Mouse (Mus musculus) heart, embryonic 14.5 days (tissue): Measurements from ENCODE around the gene Anapc7. TPM values are rescaled to one million over a fixed set of nuclear protein-coding genes. Genes with fewer than 3 reads are reported as not detected.

Source experiments
- ATAC-seq: fragments of 200-750 bp; cut with Nextera tagmentation; 2 replicates; pipeline ENCODE4 v1.8.0; 2017; ENCODE audit warnings: low read depth, moderate TSS enrichment; ENCODE audit not compliant: insufficient number of reproducible peaks, insufficient read depth, low FRiP score
- H3K27ac ChIP-seq, 2 experiments: fragments of 200-500 bp in 1 of 2; fragments of 300-500 bp in 1 of 2; sonication (generic) in 1 of 2; replicated peaks in 1 of 2; 2 replicates each; pipeline ENCODE4 v1.5.1; 2012 to 2014; ENCODE audit warnings: low read depth in 2 of 2, low read length in 2 of 2, control low read depth in 1 of 2, mild to moderate bottlenecking in 1 of 2, mixed read lengths in 1 of 2; ENCODE audit not compliant: control insufficient read depth in 1 of 2, insufficient read depth in 1 of 2
- H3K27me3 ChIP-seq: fragments of 300-500 bp; sonication (generic); 2 replicates; pipeline ENCODE4 v1.6.1; 2014; ENCODE audit warnings: mild to moderate bottlenecking, low read length, control low read depth; ENCODE audit not compliant: control insufficient read depth, insufficient read depth
- H3K36me3 ChIP-seq: fragments of 300-500 bp; sonication (generic); 2 replicates; pipeline ENCODE4 v1.6.1; 2014; ENCODE audit warnings: mild to moderate bottlenecking, control low read depth, low read length, mixed read lengths; ENCODE audit not compliant: control insufficient read depth, insufficient read depth
- H3K4me1 ChIP-seq, 2 experiments: fragments of 200-500 bp in 1 of 2; fragments of 300-500 bp in 1 of 2; sonication (generic) in 1 of 2; 2 replicates each; pipeline ENCODE4 v1.6.1; 2012 to 2014; ENCODE audit warnings: low read length in 2 of 2, control low read depth in 1 of 2, mixed read lengths in 1 of 2; ENCODE audit not compliant: control insufficient read depth in 2 of 2, insufficient read depth in 2 of 2
- H3K4me2 ChIP-seq: fragments of 300-500 bp; sonication (generic); 2 replicates; pipeline ENCODE4 v1.6.1; 2014; ENCODE audit warnings: mild to moderate bottlenecking, low read length
- H3K4me3 ChIP-seq, 2 experiments: fragments of 200-500 bp in 1 of 2; fragments of 300-500 bp in 1 of 2; sonication (generic) in 1 of 2; 2 replicates each; pipeline ENCODE4 v1.5.1; 2012 to 2014; ENCODE audit warnings: low read length in 2 of 2, mild to moderate bottlenecking in 2 of 2, control low read depth in 1 of 2, low read depth in 1 of 2, moderate library complexity in 1 of 2; ENCODE audit not compliant: control insufficient read depth in 1 of 2, insufficient read depth in 1 of 2
- H3K9ac ChIP-seq: fragments of 300-500 bp; sonication (generic); 2 replicates; pipeline ENCODE4 v1.6.1; 2014; ENCODE audit warnings: mild to moderate bottlenecking, low read length
- H3K9me3 ChIP-seq: fragments of 300-500 bp; sonication (generic); 2 replicates; pipeline ENCODE4 v1.6.1; 2016; ENCODE audit warnings: low read length, control low read depth; ENCODE audit not compliant: control insufficient read depth
- WGBS: fragments of 180-500 bp; shearing (Covaris S2); extraction: QIAGEN DNeasy Blood & Tissue Kit; methylation state at CpG from one replicate; pipeline ENCODE4 v1.1.7; 2014; 5-methylcytosine and 5-hydroxymethylcytosine counted together
- polyA plus RNA-seq: library from polyadenylated mRNA; unstranded; fragments of >200 nt; fragmentation: Nextera tagmentation; extraction: Ambion mirVana; gene quantifications from 2 replicates; pipeline ENCODE4 v1.2.1, GENCODE M21; 2014

The Anapc7 gene
- polyA plus RNA-seq, 1 experiment from 2014 or later, result 22.3 TPM

GRCm38 (mm10) chr5:122397495-122397894, 24.0 kb upstream of the Anapc7 start:
- H3K4me3 ChIP-seq, result no peak overlapping the region
- H3K36me3 ChIP-seq, result peaks cover 39% of the 10 kb centered on the region
- H3K27ac ChIP-seq, result peak overlapping the region; percentile 15 to 29; a peak in 2 of 4 replicates
- no peaks in the 10 kb centered on the region for H3K27me3 ChIP-seq
- H3K4me1 ChIP-seq, result peaks cover 9 to 26% of the 10 kb centered on the region in 2 experiments; a peak in 3 of 4 replicates
- WGBS, result 90% methylated on average over 8 of the region's 8 CpGs
- no peak overlapping the region for H3K4me2 ChIP-seq
- H3K9ac ChIP-seq, result no peak overlapping the region
- ATAC-seq, result no peak
- no peaks in the 10 kb centered on the region for H3K9me3 ChIP-seq

GRCm38 (mm10) chr5:122399871-122400270, 21.6 kb upstream of the Anapc7 start:
- Histone ChIP-seq H3K27me3 (no peaks in the 10 kb centered on the region), H3K9ac (no peak overlapping the region), H3K27ac (peak overlapping the region; percentile 8 to 10; a peak in 1 of 4 replicates), H3K4me3 (no peak overlapping the region), H3K36me3 (peaks cover 61% of the 10 kb centered on the region), H3K9me3 (no peaks in the 10 kb centered on the region), H3K4me1 (peaks cover 6 to 20% of the 10 kb centered on the region in 2 experiments; a peak in 3 of 4 replicates), H3K4me2 (no peak overlapping the region)
- ATAC-seq, result no peak
- 86% methylated on average over 8 of the region's 8 CpGs for WGBS

- Histone ChIP-seq H3K4me3 (no peak overlapping the region), H3K9ac (no peak overlapping the region), H3K36me3 (peaks cover 70% of the 10 kb centered on the region), H3K9me3 (no peaks in the 10 kb centered on the region), H3K27me3 (no peaks in the 10 kb centered on the region), H3K4me2 (no peak overlapping the region; the same call in 1 of the 2 replicates), H3K27ac (0 out of 4 replicates have a peak overlapping the region, but pooled peaks of 1 of the 2 experiments have one; percentile 10), H3K4me1 (peaks cover 6 to 20% of the 10 kb centered on the region in 2 experiments; a peak in 3 of 4 replicates)
- ATAC-seq, result 0 out of 2 replicates have a peak, but pooled peaks have one; percentile 10
- 55% methylated on average over 18 of the region's 18 CpGs for WGBS
Observed at GRCm38 (mm10) chr5:122400628-122401302, 20.7 kb upstream of the Anapc7 start.

GRCm38 (mm10) chr5:122401303-122401640, 20.2 kb upstream of the Anapc7 start:
- no peaks in the 10 kb centered on the region for H3K27me3 ChIP-seq
- no peak overlapping the region for H3K9ac ChIP-seq
- no peaks in the 10 kb centered on the region for H3K9me3 ChIP-seq
- H3K36me3 ChIP-seq, result peaks cover 75% of the 10 kb centered on the region
- WGBS, result 32% methylated on average over 8 of the region's 8 CpGs
- no peak overlapping the region for H3K4me2 ChIP-seq
- no peak overlapping the region for H3K4me3 ChIP-seq
- no peak overlapping the region for H3K27ac ChIP-seq
- no peak for ATAC-seq
- H3K4me1 ChIP-seq, result peaks cover 6 to 20% of the 10 kb centered on the region in 2 experiments; a peak in 3 of 4 replicates

- Histone ChIP-seq H3K4me3 (no peak overlapping the region), H3K9ac (no peak overlapping the region), H3K4me1 (peaks cover 6 to 20% of the 10 kb centered on the region in 2 experiments; a peak in 3 of 4 replicates), H3K9me3 (no peaks in the 10 kb centered on the region), H3K36me3 (peaks cover 77% of the 10 kb centered on the region), H3K27me3 (no peaks in the 10 kb centered on the region), H3K27ac (peak overlapping the region in 1 of 2 experiments; percentile 52; a peak in 2 of 4 replicates), H3K4me2 (no peak overlapping the region)
- 86% methylated on average over 13 of the region's 13 CpGs for WGBS
- ATAC-seq, result no peak
Observed at GRCm38 (mm10) chr5:122402160-122402559, 19.3 kb upstream of the Anapc7 start.

DNA sequence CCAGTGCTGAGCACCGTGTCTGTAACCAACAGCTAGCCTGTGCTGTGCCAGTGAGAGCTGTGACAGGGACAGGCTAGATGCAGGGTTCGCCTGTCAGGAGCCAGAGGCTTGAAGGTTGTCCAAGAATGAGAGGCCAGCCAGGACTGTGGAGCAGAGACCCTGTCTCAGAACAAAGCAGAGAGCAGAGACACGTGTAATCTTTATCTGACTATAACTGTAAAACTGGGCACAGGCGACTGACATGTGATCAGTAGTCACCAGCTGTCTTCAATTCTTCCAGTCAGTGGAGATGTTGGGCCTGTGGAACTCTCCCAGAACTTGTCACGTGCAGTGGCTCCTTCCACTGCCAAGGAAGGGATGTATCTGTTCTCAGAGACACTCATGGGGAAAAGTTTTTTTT, 18.7 kb upstream of the Anapc7 start:
- no peak overlapping the region for H3K9ac ChIP-seq
- no peaks in the 10 kb centered on the region for H3K9me3 ChIP-seq
- H3K4me1 ChIP-seq, result peaks cover 6 to 20% of the 10 kb centered on the region in 2 experiments; a peak in 3 of 4 replicates
- no peak overlapping the region for H3K4me2 ChIP-seq
- H3K27ac ChIP-seq, result peak overlapping the region in 1 of 2 experiments; percentile 52; a peak in 1 of 4 replicates
- WGBS, result 56% methylated on average over 5 of the region's 5 CpGs
- H3K27me3 ChIP-seq, result no peaks in the 10 kb centered on the region
- no peak overlapping the region for H3K4me3 ChIP-seq
- 0 out of 2 replicates have a peak, but pooled peaks have one; percentile 51 for ATAC-seq
- H3K36me3 ChIP-seq, result peaks cover 74% of the 10 kb centered on the region

GRCm38 (mm10) chr5:122403362-122403761, 18.1 kb upstream of the Anapc7 start:
- Histone ChIP-seq H3K4me1 (peaks cover 6 to 18% of the 10 kb centered on the region in 2 experiments; a peak in 3 of 4 replicates), H3K36me3 (peaks cover 73% of the 10 kb centered on the region), H3K4me2 (no peak overlapping the region), H3K27ac (no peak overlapping the region), H3K4me3 (no peak overlapping the region), H3K9ac (no peak overlapping the region), H3K9me3 (no peaks in the 10 kb centered on the region), H3K27me3 (no peaks in the 10 kb centered on the region)
- whole genome bisulfite sequencing, result 89% methylated on average over 12 of the region's 12 CpGs
- ATAC-seq, result no peak
